Mouse (Mus musculus): ENCODE measurements at regions not wholly inside any gene's neighbourhood (a gene's known extent, or its start where the extent isn't known, plus 50 kb on each side); places are given as distances from the start of the nearest gene placed in this dataset.

- no peak for TF ChIP-seq CTCF (IDR thresholded peaks at IDR 0.05; ENCODE audit: low read depth)
- no peak for TF ChIP-seq EP300 (optimal IDR thresholded peaks at IDR 0.05)
Measured at GRCm38 (mm10) chr12:118438882-118439281, 137.6 kb upstream of the Sp4 start.
